Mouse (Mus musculus): ENCODE data around the gene Odf3l1. TPM values are rescaled to one million over a fixed set of nuclear protein-coding genes. Genes with fewer than 3 reads are reported as not detected.

Odf3l1 gene
- total and polyA plus RNA-seq, 3 experiments = not detected

GRCm38 (mm10) chr9:56889817-56890216, 25.3 kb upstream of the Odf3l1 start:
- H3K9me3 ChIP-seq (replicated peaks; ENCODE audit: low read length) = no peaks in the 10 kb centered on the region
- peaks cover 11 to 28% of the 10 kb centered on the region in 2 experiments; a peak in 3 of 4 replicates for H3K4me1 ChIP-seq (ENCODE audit: control insufficient read depth in 1 of 2, insufficient read depth in 2 of 2)
- dilution Hi-C loops (cut with MboI; ENCODE audit: extremely low pct_ligation_motif_present, extremely low pct_unique_long_range_greater_than_20kb, low sequenced_read_pairs) (no loop called here), in situ Hi-C loops (cut with MboI; ENCODE audit: low pct_ligation_motif_present, low pct_unique_long_range_greater_than_20kb, low sequenced_read_pairs) (loop anchor here (5.0 to 10.0 kb wide), 3 partner anchors 152 to 325 kb away; partner anchors contain the start of gene Man2c1)
- TF ChIP-seq MYC (IDR thresholded peaks at IDR 0.05; ENCODE audit: low read depth, low read length) = peak; percentile 96
- TF ChIP-seq SIN3A (IDR thresholded peaks at IDR 0.05; ENCODE audit: low read length) = peak; percentile 58; the same call in 1 of the 2 replicates
- TF ChIP-seq ELF1 (IDR thresholded peaks at IDR 0.05; ENCODE audit: low read depth, low read length) = no peak
- peak; percentile 66 for TF ChIP-seq SMC3 (IDR thresholded peaks at IDR 0.05; ENCODE audit: low read depth, low read length)
- TF ChIP-seq IRF4 (IDR thresholded peaks at IDR 0.05; ENCODE audit: low read depth, low read length) = no peak
- TF ChIP-seq MXI1 (IDR thresholded peaks at IDR 0.05; ENCODE audit: low read depth, low read length) = peak; percentile 91
- TF ChIP-seq BHLHE40 (IDR thresholded peaks at IDR 0.05; ENCODE audit: low read depth, low read length) = 0 out of 2 replicates have a peak, but pooled peaks have one; percentile 39
- TF ChIP-seq USF1 (IDR thresholded peaks at IDR 0.05; ENCODE audit: low read depth, low read length) = no peak
- TF ChIP-seq PAX5 (IDR thresholded peaks at IDR 0.05; ENCODE audit: low read length) = no peak
- peak; percentile 84 for TF ChIP-seq RAD21 (IDR thresholded peaks at IDR 0.05; ENCODE audit: low read depth, low read length)
- peak; percentile 78 to 93 for TF ChIP-seq CTCF (conservative IDR thresholded peaks at IDR 0.05 in 1 of 2, IDR thresholded peaks at IDR 0.05 in 1 of 2; ENCODE audit: low read depth in 2 of 2, low read length in 2 of 2)
- peak; percentile 86 for TF ChIP-seq MAX (IDR thresholded peaks at IDR 0.05; ENCODE audit: low read length)
- no peak overlapping the region for H3K27ac ChIP-seq (ENCODE audit: insufficient read depth, low read depth)
- peak overlapping the region; percentile 9 for H3K4me2 ChIP-seq (ENCODE audit: insufficient read depth, low read depth, poor library complexity, severe bottlenecking)
- peaks cover 36% of the 10 kb centered on the region for H3K27me3 ChIP-seq (replicated peaks)
- H3K9ac ChIP-seq (ENCODE audit: insufficient read depth, low read depth) = no peak overlapping the region
- peak; percentile 90 for DNase-seq (ENCODE audit: extremely low read depth)
- no peaks in the 10 kb centered on the region for H3K79me2 ChIP-seq (replicated peaks; ENCODE audit: control insufficient read depth, extremely low read depth, insufficient read depth, poor library complexity, severe bottlenecking)
- no peaks in the 10 kb centered on the region for H3K36me3 ChIP-seq (replicated peaks in 1 of 2; ENCODE audit: control insufficient read depth in 1 of 2, insufficient read depth in 1 of 2, low read length in 1 of 2)
- H3K4me3 ChIP-seq (replicated peaks in 1 of 3; ENCODE audit: low read depth in 2 of 3, low read length in 2 of 3, poor library complexity in 1 of 3) = no peak overlapping the region

- H3K4me1 ChIP-seq (ENCODE audit: control insufficient read depth in 1 of 2, insufficient read depth in 2 of 2) = peaks cover 11 to 16% of the 10 kb centered on the region in 2 experiments; a peak in 3 of 4 replicates
- TF ChIP-seq E2F4 (IDR thresholded peaks at IDR 0.05; ENCODE audit: insufficient replicate concordance, low read depth, low read length) (no peak), USF1 (IDR thresholded peaks at IDR 0.05; ENCODE audit: low read depth, low read length) (no peak), MXI1 (IDR thresholded peaks at IDR 0.05; ENCODE audit: low read depth, low read length) (no peak), MAZ (IDR thresholded peaks at IDR 0.05; ENCODE audit: low read depth, low read length) (no peak), TCF12 (IDR thresholded peaks at IDR 0.05; ENCODE audit: low read depth, low read length) (no peak), SIN3A (IDR thresholded peaks at IDR 0.05; ENCODE audit: low read length) (no peak), ELF1 (IDR thresholded peaks at IDR 0.05; ENCODE audit: low read depth, low read length) (no peak), TBP (conservative IDR thresholded peaks at IDR 0.05; ENCODE audit: low read depth, low read length) (no peak), MAX (IDR thresholded peaks at IDR 0.05; ENCODE audit: low read length) (no peak), MYC (IDR thresholded peaks at IDR 0.05; ENCODE audit: low read depth, low read length) (no peak), BHLHE40 (IDR thresholded peaks at IDR 0.05; ENCODE audit: low read depth, low read length) (no peak), ZNF384 (IDR thresholded peaks at IDR 0.05; ENCODE audit: low read depth, low read length) (no peak), JUND (conservative IDR thresholded peaks at IDR 0.05; ENCODE audit: low read depth, low read length) (no peak), HCFC1 (IDR thresholded peaks at IDR 0.05; ENCODE audit: low read depth, low read length) (no peak), MAFK (IDR thresholded peaks at IDR 0.05; ENCODE audit: insufficient replicate concordance, low read length) (no peak), GABPA (IDR thresholded peaks at IDR 0.05; ENCODE audit: insufficient replicate concordance, low read depth, low read length) (no peak), MEF2A (IDR thresholded peaks at IDR 0.05; ENCODE audit: borderline replicate concordance, low read depth, low read length) (no peak), CHD2 (IDR thresholded peaks at IDR 0.05; ENCODE audit: low read length) (no peak), NRF1 (IDR thresholded peaks at IDR 0.05; ENCODE audit: low read depth, low read length) (no peak), RCOR1 (conservative IDR thresholded peaks at IDR 0.05; ENCODE audit: low read depth, low read length) (no peak)
- no peaks in the 10 kb centered on the region for H3K79me2 ChIP-seq (replicated peaks; ENCODE audit: control insufficient read depth, extremely low read depth, insufficient read depth, poor library complexity, severe bottlenecking)
- H3K4me3 ChIP-seq (replicated peaks in 1 of 3; ENCODE audit: low read depth in 2 of 3, low read length in 2 of 3, poor library complexity in 1 of 3) = no peak overlapping the region
- no peak overlapping the region for H3K9ac ChIP-seq (ENCODE audit: insufficient read depth, low read depth)
- H3K9me3 ChIP-seq (replicated peaks; ENCODE audit: low read length) = no peaks in the 10 kb centered on the region
- in situ Hi-C loops (cut with MboI; ENCODE audit: low pct_ligation_motif_present, low pct_unique_long_range_greater_than_20kb, low sequenced_read_pairs) = no loop called here
- H3K27ac ChIP-seq (ENCODE audit: insufficient read depth, low read depth) = no peak overlapping the region
- H3K4me2 ChIP-seq (ENCODE audit: insufficient read depth, low read depth, poor library complexity, severe bottlenecking) = no peak overlapping the region
- dilution Hi-C loops (cut with MboI; ENCODE audit: extremely low pct_ligation_motif_present, extremely low pct_unique_long_range_greater_than_20kb, low sequenced_read_pairs) = no loop called here
- no peak for DNase-seq (ENCODE audit: extremely low read depth)
- peaks cover 56% of the 10 kb centered on the region for H3K27me3 ChIP-seq (replicated peaks)
- H3K36me3 ChIP-seq (replicated peaks in 1 of 2; ENCODE audit: control insufficient read depth in 1 of 2, insufficient read depth in 1 of 2, low read length in 1 of 2) = no peaks in the 10 kb centered on the region
Measured at GRCm38 (mm10) chr9:56887581-56887980, 23.1 kb upstream of the Odf3l1 start.

Data from CH12.LX (cell line).